Mouse (Mus musculus): ENCODE results near the gene Diras2.

The Diras2 gene

GRCm38 (mm10) chr13:52457177-52457888 lies 73.7 kb downstream of the Diras2 start:
- DNase-seq = no peak

GRCm38 (mm10) chr13:52455329-52455728 lies 75.8 kb downstream of the Diras2 start:
- DNase-seq = peak; percentile 21 to 27

GRCm38 (mm10) chr13:52454708-52455250 lies 76.3 kb downstream of the Diras2 start:
- no peak for DNase-seq
